ENCODE assay signal across 9 mouse cellular contexts in genomic region chr16:90387161-90387671, GRCm38 (mm10). TPM values are rescaled to one million over a fixed set of nuclear protein-coding genes. Genes with fewer than 3 reads are reported as not detected.
DNase-seq lines count a peak whose midpoint lies in the region; ATAC-seq and TF ChIP-seq lines count a peak whose summit lies in the region.
"Had no signal": no experiment of that assay in that cellular context is flagged by ENCODE, and none has a peak within 500 bp of the region (broad histone marks: within the 10 kb centered on the region; RNA-seq: fewer than 3 reads in every experiment).

No protein-coding gene starts in this region.

- H3K4me1 ChIP-seq in erythroblast, embryonic 14.5 days (ENCODE audit: control insufficient read depth): no peaks in the 10 kb centered on the region
- peaks cover 43% of the 10 kb centered on the region for H3K4me1 ChIP-seq in embryonic facial prominence, embryonic 13.5 days
- peaks cover 29% of the 10 kb centered on the region for H3K4me1 ChIP-seq in hindbrain, embryonic 16.5 days (ENCODE audit: control insufficient read depth, insufficient read depth, low read depth, low read length)
- peaks cover 10% of the 10 kb centered on the region for H3K4me1 ChIP-seq in liver, adult 2 months (ENCODE audit: control insufficient read depth, insufficient read depth, low read length)
- H3K4me1 ChIP-seq in neural tube, embryonic 13.5 days (replicated peaks): peaks cover 62% of the 10 kb centered on the region

- no peak for ATAC-seq in erythroblast, adult 5-6 weeks (replicated peaks; ENCODE audit: low FRiP score, poor library complexity, severe bottlenecking)
- no peak for ATAC-seq in embryonic facial prominence, embryonic 13.5 days (ENCODE audit: insufficient number of reproducible peaks, insufficient read depth, low FRiP score, low TSS enrichment, low read depth)
- peak; percentile 21; the same call in 1 of the 2 replicates for ATAC-seq in hindbrain, embryonic 16.5 days
- no peak; the same call in 1 of the 2 replicates for ATAC-seq in neural tube, embryonic 13.5 days (ENCODE audit: low read depth)
- ATAC-seq in megakaryocyte progenitor cell, adult 5-6 weeks (replicated peaks; ENCODE audit: poor library complexity): no peak

- peak; percentile 62 for DNase-seq in ES-CJ7 (ENCODE audit: low read depth, low spot score)
- DNase-seq in liver, adult 2 months (ENCODE audit: extremely low read depth, low read depth, low spot score): no peak

- no peaks in the 10 kb centered on the region; the same call in 1 of the 2 replicates for H3K36me3 ChIP-seq in erythroblast, embryonic 14.5 days (ENCODE audit: control insufficient read depth)
- peaks cover 27% of the 10 kb centered on the region for H3K36me3 ChIP-seq in embryonic facial prominence, embryonic 13.5 days
- H3K36me3 ChIP-seq in hindbrain, embryonic 16.5 days (ENCODE audit: control insufficient read depth, insufficient read depth, low read length): peaks cover 4% of the 10 kb centered on the region; the same call in 1 of the 2 replicates
- no peaks in the 10 kb centered on the region for H3K36me3 ChIP-seq in liver, adult 2 months (ENCODE audit: control insufficient read depth, insufficient read depth, low read length)
- peaks cover 16% of the 10 kb centered on the region for H3K36me3 ChIP-seq in neural tube, embryonic 13.5 days

- TF ChIP-seq POLR2A in liver, adult 2 months (IDR thresholded peaks at IDR 0.05; ENCODE audit: extremely low read depth, insufficient read depth, low read length): no peak

- peak overlapping the region; percentile 99 for H3K27ac ChIP-seq in embryonic facial prominence, embryonic 13.5 days
- H3K27ac ChIP-seq in hindbrain, embryonic 16.5 days (ENCODE audit: low read depth, low read length): peak overlapping the region; percentile 91
- H3K27ac ChIP-seq in liver, adult 2 months (replicated peaks; ENCODE audit: insufficient read depth, low read depth, low read length): no peak overlapping the region
- H3K27ac ChIP-seq in neural tube, embryonic 13.5 days (replicated peaks): peak overlapping the region; percentile 93
- H3K27ac ChIP-seq: macrophage had no signal

- peak overlapping the region; percentile 95 for H3K9ac ChIP-seq in embryonic facial prominence, embryonic 13.5 days
- H3K9ac ChIP-seq in hindbrain, embryonic 16.5 days (ENCODE audit: low read depth, low read length): peak overlapping the region; percentile 89
- peak overlapping the region; percentile 78 for H3K9ac ChIP-seq in liver, adult 2 months (ENCODE audit: low read depth, low read length)
- peak overlapping the region; percentile 90 for H3K9ac ChIP-seq in neural tube, embryonic 13.5 days

- peaks cover 3% of the 10 kb centered on the region; the same call in 1 of the 2 replicates for H3K79me2 ChIP-seq in liver, adult 2 months (ENCODE audit: control insufficient read depth, insufficient read depth, low read length)

- H3K9me3 ChIP-seq in erythroblast, embryonic 14.5 days (ENCODE audit: control insufficient read depth, low read length): peaks cover 12% of the 10 kb centered on the region
- no peaks in the 10 kb centered on the region for H3K9me3 ChIP-seq in embryonic facial prominence, embryonic 13.5 days
- H3K9me3 ChIP-seq in hindbrain, embryonic 16.5 days (ENCODE audit: control insufficient read depth, low read length): no peaks in the 10 kb centered on the region
- 0 out of 2 replicates have a peak, but pooled peaks cover 10% of the 10 kb centered on the region for H3K9me3 ChIP-seq in neural tube, embryonic 13.5 days

- peak overlapping the region; percentile 60 for H3K4me3 ChIP-seq in erythroblast, embryonic 14.5 days (replicated peaks)
- H3K4me3 ChIP-seq in embryonic facial prominence, embryonic 13.5 days: peak overlapping the region; percentile 92
- peak overlapping the region; percentile 85 for H3K4me3 ChIP-seq in hindbrain, embryonic 16.5 days (ENCODE audit: low read length)
- peak overlapping the region; percentile 78; the same call in 1 of the 2 replicates for H3K4me3 ChIP-seq in liver, adult 2 months (ENCODE audit: insufficient read depth, low read depth, low read length)
- peak overlapping the region; percentile 85 for H3K4me3 ChIP-seq in neural tube, embryonic 13.5 days

- H3K27me3 ChIP-seq in erythroblast, embryonic 14.5 days (ENCODE audit: control insufficient read depth): peaks cover 59% of the 10 kb centered on the region
- H3K27me3 ChIP-seq in embryonic facial prominence, embryonic 13.5 days: no peaks in the 10 kb centered on the region
- no peaks in the 10 kb centered on the region; the same call in 1 of the 2 replicates for H3K27me3 ChIP-seq in hindbrain, embryonic 16.5 days (replicated peaks; ENCODE audit: control insufficient read depth, insufficient read depth, low read length)
- no peaks in the 10 kb centered on the region for H3K27me3 ChIP-seq in liver, adult 2 months (ENCODE audit: control insufficient read depth, insufficient read depth, low read length)
- H3K27me3 ChIP-seq in neural tube, embryonic 13.5 days: peaks cover 24% of the 10 kb centered on the region

- WGBS in embryonic facial prominence, embryonic 13.5 days: under 1% methylated on average over 12 of the region's 12 CpGs
- 2% methylated on average over 12 of the region's 12 CpGs for WGBS in hindbrain, embryonic 16.5 days
- 18% methylated on average over 12 of the region's 12 CpGs for WGBS in liver, adult 2 months
- WGBS in neural tube, embryonic 13.5 days: under 1% methylated on average over 12 of the region's 12 CpGs

- TF ChIP-seq CTCF in liver, adult 2 months (IDR thresholded peaks at IDR 0.05; ENCODE audit: low read depth, low read length): no peak

- H3K4me2 ChIP-seq in embryonic facial prominence, embryonic 13.5 days: peak overlapping the region; percentile 92
- peak overlapping the region; percentile 70 for H3K4me2 ChIP-seq in hindbrain, embryonic 16.5 days (ENCODE audit: low read length)
- H3K4me2 ChIP-seq in neural tube, embryonic 13.5 days: peak overlapping the region; percentile 85

RNA-seq across cellular contexts. Expression of gene Hunk, which starts 1.4 kb away (rescaled TPM):
- polyA plus RNA-seq in erythroblast, embryonic 14.5 days (2012): 0.01 TPM in 1 of 2 replicates, not detected in the other
- not detected in 2 replicates for total RNA-seq in erythroblast, adult 5-6 weeks (2015; ENCODE audit: low replicate concordance)
- 0.60 TPM in 1 of 2 replicates, not detected in the other for total RNA-seq in erythroblast, adult 5-6 weeks (2017; ENCODE audit: low replicate concordance)
- polyA plus RNA-seq in embryonic facial prominence, embryonic 13.5 days (2015; fragmentation: Nextera tagmentation; extraction: Ambion mirVana): 18.7 and 19.0 TPM in 2 replicates
- 4.7 and 7.2 TPM in 2 replicates for polyA plus RNA-seq in hindbrain, embryonic 16.5 days (2015; fragmentation: Nextera tagmentation; extraction: Ambion mirVana)
- total RNA-seq in liver, adult 2 months (2014; rRNA removed): 0.74 and 2.0 TPM in 2 replicates
- 0.36 and 0.50 TPM in 2 replicates for polyA plus RNA-seq in liver, adult 2 months (2012; rRNA removed)
- 6.2 and 6.8 TPM in 2 replicates for polyA plus RNA-seq in neural tube, embryonic 13.5 days (2015; fragmentation: Nextera tagmentation; extraction: Ambion mirVana)
- total RNA-seq in megakaryocyte progenitor cell, adult 5-6 weeks (2015): not detected in 2 replicates
- not detected in 2 replicates for total RNA-seq in megakaryocyte progenitor cell, adult 5-6 weeks (2017)
- polyA plus RNA-seq: macrophage had no signal
